Mouse (Mus musculus) brain, embryonic 14.5 days (tissue): ENCODE measurements around the gene Zfp672.

Experiments
- CTCF ChIP-seq: fragments of 200-500 bp; IDR thresholded peaks from 2 replicates; pipeline ENCODE4 v1.5.1; 2012; ENCODE audit warnings: inconsistent platforms, mild to moderate bottlenecking, moderate library complexity, borderline replicate concordance; ENCODE audit not compliant: insufficient read depth, insufficient read length; ENCODE audit errors: extremely low read depth
- POLR2A ChIP-seq: fragments of 200-500 bp; IDR thresholded peaks from 2 replicates; pipeline ENCODE4 v1.6.1; 2012; ENCODE audit warnings: mild to moderate bottlenecking, inconsistent platforms, borderline replicate concordance; ENCODE audit not compliant: poor library complexity, insufficient read depth, insufficient read length, severe bottlenecking; ENCODE audit errors: extremely low read depth

GRCm38 (mm10) chr11:58297396-58297795 is 32.7 kb downstream of the Zfp672 start:
- TF ChIP-seq POLR2A = no peak
- TF ChIP-seq CTCF = no peak
